Mouse (Mus musculus): ENCODE results near the gene Tshr.

- TF ChIP-seq CTCF (IDR thresholded peaks at IDR 0.05; ENCODE audit: borderline replicate concordance, insufficient read depth, low read length) (no peak), POLR2A (IDR thresholded peaks at IDR 0.05; ENCODE audit: low read depth, low read length) (no peak)
These were observed 205.1 kb downstream of the Tshr start for GRCm38 (mm10) chr12:91589542-91589846.

Data from embryonic fibroblast, embryonic 13.5 days (primary cell).